Mouse (Mus musculus): ENCODE results near the gene Gm29797. TPM values are rescaled to one million over a fixed set of nuclear protein-coding genes. Genes with fewer than 3 reads are reported as not detected.

Gm29797 gene
- polyA plus RNA-seq, 3 experiments from 2014 or later, result not detected

- ATAC-seq, result no peak
These were observed 16.7 kb downstream of the Gm29797 start for GRCm38 (mm10) chr2:181673501-181673900.

GRCm38 (mm10) chr2:181674934-181675333 is 18.1 kb downstream of the Gm29797 start:
- ATAC-seq, result no peak

GRCm38 (mm10) chr2:181675454-181675853 is 18.6 kb downstream of the Gm29797 start:
- no peak for ATAC-seq

- no peak for ATAC-seq
These were observed 19.6 kb downstream of the Gm29797 start for GRCm38 (mm10) chr2:181676424-181676823.

GRCm38 (mm10) chr2:181677096-181677754 is 20.4 kb downstream of the Gm29797 start:
- ATAC-seq, result no peak

- ATAC-seq, result no peak
These were observed 20.9 kb downstream of the Gm29797 start for GRCm38 (mm10) chr2:181677755-181678098.

GRCm38 (mm10) chr2:181678780-181679179 is 21.9 kb downstream of the Gm29797 start:
- ATAC-seq, result peak; percentile 69

GRCm38 (mm10) chr2:181679951-181680715 is 23.3 kb downstream of the Gm29797 start, which contains the start of gene Tcea2:
Gene Tcea2 (plus strand): TSS chr2:181680310.
- ATAC-seq, result peak; percentile 66

GRCm38 (mm10) chr2:181680716-181681117 is 23.9 kb downstream of the Gm29797 start:
- ATAC-seq, result peak; percentile 51

- no peak for ATAC-seq
These were observed 25.1 kb downstream of the Gm29797 start for GRCm38 (mm10) chr2:181681978-181682377.

- no peak for ATAC-seq
These were observed 26.5 kb downstream of the Gm29797 start for GRCm38 (mm10) chr2:181683381-181683780.

GRCm38 (mm10) chr2:181684713-181685112 is 27.9 kb downstream of the Gm29797 start:
- ATAC-seq, result no peak

- no peak for ATAC-seq
These were observed 28.9 kb downstream of the Gm29797 start for GRCm38 (mm10) chr2:181685686-181686085.

- ATAC-seq, result no peak
These were observed 30.8 kb downstream of the Gm29797 start for GRCm38 (mm10) chr2:181687586-181687985.

GRCm38 (mm10) chr2:181689466-181690160 is 32.8 kb downstream of the Gm29797 start:
- ATAC-seq, result no peak

- ATAC-seq, result no peak
These were observed 34.2 kb downstream of the Gm29797 start for GRCm38 (mm10) chr2:181691083-181691482.

- ATAC-seq, result peak; percentile 30
These were observed 34.7 kb downstream of the Gm29797 start for GRCm38 (mm10) chr2:181691571-181691970.

GRCm38 (mm10) chr2:181692304-181692703 is 35.5 kb downstream of the Gm29797 start:
- no peak for ATAC-seq

GRCm38 (mm10) chr2:181693339-181694280 is 36.8 kb downstream of the Gm29797 start, which contains the start of gene Rgs19:
Gene Rgs19 (minus strand): TSS chr2:181693977.
- peak; percentile 86 for ATAC-seq

GRCm38 (mm10) chr2:181694581-181694980 is 37.7 kb downstream of the Gm29797 start:
- ATAC-seq, result no peak

- no peak for ATAC-seq
These were observed 38.9 kb downstream of the Gm29797 start for GRCm38 (mm10) chr2:181695776-181696175.

- ATAC-seq, result no peak
These were observed 40.1 kb downstream of the Gm29797 start for GRCm38 (mm10) chr2:181696801-181697420.

All from inflammation-experienced regulatory T-cells, adult 6 months (primary cell).